Mouse (Mus musculus) E14TG2a.4 (cell line): ENCODE results near the gene P4ha2.
A peak's percentile ranks its signal among the peaks of the same experiment; 100 is the strongest.

ENCODE experiments used
- H3K27me3 ChIP-seq: 2 replicates; pipeline ENCODE4 v1.6.1; 2014; ENCODE audit warnings: low read length, control low read depth; ENCODE audit not compliant: insufficient read depth
- H3K36me3 ChIP-seq: 2 replicates; pipeline ENCODE4 v1.6.1; 2014; ENCODE audit warnings: low read length, control low read depth; ENCODE audit not compliant: insufficient read depth
- H3K4me1 ChIP-seq: replicated peaks from 2 replicates; pipeline ENCODE4 v1.6.1; 2014; ENCODE audit warnings: low read depth, low read length, control low read depth
- H3K4me3 ChIP-seq: replicated peaks from 2 replicates; pipeline ENCODE4 v1.5.1; 2014; ENCODE audit warnings: mild to moderate bottlenecking, low read length
- H3K9me3 ChIP-seq: 2 replicates; pipeline ENCODE4 v1.6.1; 2014; ENCODE audit warnings: low read length, control low read depth
- CTCF ChIP-seq: conservative IDR thresholded peaks from 2 replicates; pipeline ENCODE4 v1.5.1; 2014; ENCODE audit warnings: low read length
- NANOG ChIP-seq: IDR thresholded peaks from 2 replicates; pipeline ENCODE4 v1.6.1; 2014; ENCODE audit warnings: borderline replicate concordance, low read length, mixed read lengths
- POU5F1 ChIP-seq: IDR thresholded peaks from 2 replicates; pipeline ENCODE4 v1.6.1; 2014; ENCODE audit warnings: low read length, borderline replicate concordance

P4ha2 gene

DNA sequence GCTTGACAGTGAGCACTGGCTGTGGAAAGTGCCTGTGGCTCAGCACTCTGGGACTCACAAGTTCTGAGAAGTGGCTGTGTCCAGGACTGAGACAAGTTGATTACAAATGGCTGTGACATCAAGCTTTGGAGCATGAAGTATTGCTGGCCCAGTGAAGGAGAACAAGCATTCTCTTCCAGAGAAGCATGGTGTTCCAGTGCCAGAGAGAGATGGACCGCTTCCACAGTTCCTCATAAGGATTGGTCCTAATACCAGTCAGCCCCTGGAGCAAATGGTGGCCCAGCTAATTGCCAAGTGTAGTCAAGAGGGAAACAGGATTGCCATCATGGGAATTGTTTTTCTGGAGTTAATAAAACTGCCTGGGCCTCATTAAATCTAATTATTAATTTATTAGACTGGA lies 23.8 kb upstream of the P4ha2 start:
- Histone ChIP-seq H3K4me3 (no peak overlapping the region), H3K36me3 (no peaks in the 10 kb centered on the region), H3K27me3 (peaks cover 48% of the 10 kb centered on the region), H3K9me3 (0 out of 2 replicates have a peak, but pooled peaks cover 4% of the 10 kb centered on the region), H3K4me1 (peaks cover 33% of the 10 kb centered on the region)
- TF ChIP-seq CTCF (no peak), NANOG (no peak), POU5F1 (no peak)

DNA sequence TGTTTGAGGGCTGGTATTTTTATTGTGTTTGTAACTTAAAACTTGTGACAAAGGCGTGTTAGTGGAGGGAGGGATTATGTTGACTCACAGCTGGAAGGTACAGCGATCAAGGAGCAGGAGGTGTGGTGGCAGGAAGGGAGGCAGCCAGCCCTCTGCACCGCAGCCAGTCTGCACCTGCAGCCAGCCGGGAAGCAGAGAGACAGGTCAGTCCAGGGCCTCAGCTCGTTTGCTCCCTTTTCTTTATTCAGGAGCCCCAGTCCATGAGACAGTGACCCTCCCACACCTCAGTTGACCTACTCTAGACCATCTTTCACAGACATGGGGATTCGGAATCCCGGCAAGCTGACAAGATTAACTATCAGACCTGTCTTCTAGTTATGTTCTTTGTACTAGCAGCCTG lies 19.5 kb upstream of the P4ha2 start:
- no peaks in the 10 kb centered on the region for H3K36me3 ChIP-seq
- H3K4me3 ChIP-seq = no peak overlapping the region
- H3K27me3 ChIP-seq = peaks cover 11% of the 10 kb centered on the region
- no peaks in the 10 kb centered on the region; the same call in 1 of the 2 replicates for H3K4me1 ChIP-seq
- no peaks in the 10 kb centered on the region for H3K9me3 ChIP-seq
- TF ChIP-seq NANOG = no peak
- no peak for TF ChIP-seq CTCF
- no peak for TF ChIP-seq POU5F1

DNA sequence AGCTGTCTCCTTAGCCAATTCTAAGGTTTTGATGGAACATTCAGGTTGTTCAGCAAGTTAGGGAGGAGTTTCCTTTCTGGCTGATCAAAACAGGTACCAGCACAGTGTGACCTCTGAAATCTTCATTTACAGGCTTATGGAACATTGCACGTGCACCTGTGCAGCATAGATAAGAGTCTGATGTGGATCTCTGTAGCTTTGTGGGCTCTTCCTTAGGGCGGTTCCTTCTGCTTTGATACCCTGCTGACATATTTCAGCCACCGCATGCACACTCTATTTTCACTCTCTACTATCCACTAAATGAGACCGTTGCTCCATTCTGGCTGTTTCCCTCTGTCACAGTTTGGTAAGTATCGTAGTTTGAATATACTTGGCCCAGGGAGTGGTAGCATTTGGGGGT lies 17.2 kb upstream of the P4ha2 start:
- Histone ChIP-seq H3K4me1 (no peaks in the 10 kb centered on the region; the same call in 1 of the 2 replicates), H3K36me3 (no peaks in the 10 kb centered on the region), H3K4me3 (no peak overlapping the region), H3K9me3 (no peaks in the 10 kb centered on the region), H3K27me3 (peaks cover 4% of the 10 kb centered on the region; the same call in 1 of the 2 replicates)
- TF ChIP-seq POU5F1 (no peak), CTCF (no peak), NANOG (no peak)

DNA sequence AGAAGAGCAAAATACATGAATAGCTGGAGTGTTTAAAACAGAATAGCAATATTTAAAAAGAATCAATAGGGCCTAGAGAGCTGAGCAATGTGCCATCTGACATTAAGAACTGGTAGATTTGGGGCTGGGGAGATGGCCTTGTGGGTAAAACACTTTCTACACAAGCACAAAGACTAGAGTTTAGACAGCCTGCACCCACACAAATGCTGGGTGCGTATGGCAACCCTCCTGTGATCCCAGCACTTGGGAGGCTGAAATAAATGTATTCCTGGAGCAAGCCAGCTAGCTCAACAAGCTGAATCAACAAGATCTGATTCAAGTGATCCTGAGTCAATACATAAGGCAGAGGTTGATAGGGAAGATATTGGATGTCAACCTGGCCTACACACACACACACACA lies 14.9 kb upstream of the P4ha2 start:
- no peaks in the 10 kb centered on the region; the same call in 1 of the 2 replicates for H3K4me1 ChIP-seq
- no peak overlapping the region for H3K4me3 ChIP-seq
- TF ChIP-seq CTCF = no peak
- TF ChIP-seq POU5F1 = no peak
- no peak for TF ChIP-seq NANOG
- H3K27me3 ChIP-seq = no peaks in the 10 kb centered on the region; the same call in 1 of the 2 replicates
- H3K9me3 ChIP-seq = no peaks in the 10 kb centered on the region
- no peaks in the 10 kb centered on the region for H3K36me3 ChIP-seq

DNA sequence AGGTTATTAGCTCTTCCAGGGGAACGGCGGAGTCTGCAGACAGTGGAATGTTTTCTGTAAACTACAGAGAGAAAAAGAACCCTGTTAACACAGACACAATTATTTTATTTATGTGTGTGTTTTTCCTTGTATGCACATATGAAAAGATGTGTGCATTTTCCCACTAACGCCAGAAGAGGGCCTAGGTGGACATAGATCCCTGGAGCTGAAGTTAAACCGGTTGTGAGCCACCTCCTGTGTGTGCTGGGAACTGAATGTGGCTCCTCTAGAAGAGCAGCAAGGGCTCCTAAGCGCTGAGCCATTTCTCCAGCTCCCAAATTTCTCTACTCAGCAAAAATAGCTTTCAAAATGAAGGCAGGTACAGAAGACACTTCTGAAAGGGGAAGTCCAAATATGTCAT lies 14.1 kb upstream of the P4ha2 start:
- no peak overlapping the region for H3K4me3 ChIP-seq
- H3K9me3 ChIP-seq = no peaks in the 10 kb centered on the region
- no peak for TF ChIP-seq NANOG
- no peak for TF ChIP-seq POU5F1
- TF ChIP-seq CTCF = peak; percentile 26; the same call in 1 of the 2 replicates
- H3K27me3 ChIP-seq = no peaks in the 10 kb centered on the region; the same call in 1 of the 2 replicates
- no peaks in the 10 kb centered on the region for H3K36me3 ChIP-seq
- H3K4me1 ChIP-seq = no peaks in the 10 kb centered on the region

DNA sequence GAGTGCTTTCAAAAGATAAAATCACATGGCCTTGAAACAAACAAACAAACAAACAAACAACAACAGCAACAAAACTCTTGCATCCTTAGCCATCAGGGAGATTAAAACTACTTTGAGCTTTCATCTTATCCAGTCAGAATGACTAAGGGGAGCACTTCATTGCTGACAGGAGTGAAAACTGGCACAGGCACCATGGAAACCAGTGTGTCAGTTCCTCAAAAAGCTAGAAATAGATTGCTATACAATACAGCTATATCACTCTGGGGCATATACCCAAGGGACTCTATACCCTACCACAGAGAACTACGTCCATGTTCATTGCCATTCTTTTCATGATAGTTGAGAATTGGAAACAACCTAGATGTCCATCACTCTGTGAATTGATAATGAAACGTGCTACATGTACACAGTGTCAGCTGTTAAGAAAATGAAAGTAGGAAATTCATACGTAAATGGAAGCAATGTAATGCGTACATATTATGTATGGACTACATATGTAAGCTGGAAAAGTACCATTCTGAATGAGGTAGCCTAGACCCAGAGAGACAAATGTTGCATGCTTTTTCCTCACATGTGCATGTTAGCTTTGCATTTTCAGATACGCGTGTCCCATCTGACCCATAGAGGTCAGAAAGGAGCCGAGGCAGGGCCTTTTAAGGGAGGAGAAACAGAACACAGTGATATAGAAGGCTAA lies 11.5 kb upstream of the P4ha2 start:
- Histone ChIP-seq H3K4me3 (no peak overlapping the region), H3K4me1 (0 out of 2 replicates have a peak, but pooled peaks cover 6% of the 10 kb centered on the region), H3K27me3 (no peaks in the 10 kb centered on the region; the same call in 1 of the 2 replicates), H3K36me3 (no peaks in the 10 kb centered on the region), H3K9me3 (no peaks in the 10 kb centered on the region)
- TF ChIP-seq POU5F1 (no peak), NANOG (no peak), CTCF (no peak)

DNA sequence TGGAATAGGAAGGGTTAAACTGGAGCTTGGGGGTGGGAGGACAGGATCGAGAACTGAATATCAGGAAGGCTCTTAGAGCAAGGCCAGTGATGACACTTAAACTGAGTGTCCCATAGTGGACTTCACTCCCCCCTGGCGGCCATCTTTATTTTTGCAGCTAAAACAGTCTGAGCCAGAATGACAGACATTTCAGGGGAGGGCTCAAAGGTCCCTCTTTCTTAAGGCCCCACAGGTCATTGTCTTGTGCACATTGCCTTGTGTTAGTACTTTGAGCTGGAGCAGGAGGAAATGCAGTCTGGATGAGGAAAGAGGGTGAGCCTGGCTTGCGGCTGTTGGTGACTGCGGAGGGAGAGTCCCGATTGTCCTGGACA lies 11.0 kb upstream of the P4ha2 start:
- no peak overlapping the region for H3K4me3 ChIP-seq
- peak; percentile 68 for TF ChIP-seq CTCF
- no peak for TF ChIP-seq POU5F1
- H3K36me3 ChIP-seq = no peaks in the 10 kb centered on the region
- 0 out of 2 replicates have a peak, but pooled peaks cover 6% of the 10 kb centered on the region for H3K4me1 ChIP-seq
- H3K9me3 ChIP-seq = no peaks in the 10 kb centered on the region
- no peaks in the 10 kb centered on the region; the same call in 1 of the 2 replicates for H3K27me3 ChIP-seq

DNA sequence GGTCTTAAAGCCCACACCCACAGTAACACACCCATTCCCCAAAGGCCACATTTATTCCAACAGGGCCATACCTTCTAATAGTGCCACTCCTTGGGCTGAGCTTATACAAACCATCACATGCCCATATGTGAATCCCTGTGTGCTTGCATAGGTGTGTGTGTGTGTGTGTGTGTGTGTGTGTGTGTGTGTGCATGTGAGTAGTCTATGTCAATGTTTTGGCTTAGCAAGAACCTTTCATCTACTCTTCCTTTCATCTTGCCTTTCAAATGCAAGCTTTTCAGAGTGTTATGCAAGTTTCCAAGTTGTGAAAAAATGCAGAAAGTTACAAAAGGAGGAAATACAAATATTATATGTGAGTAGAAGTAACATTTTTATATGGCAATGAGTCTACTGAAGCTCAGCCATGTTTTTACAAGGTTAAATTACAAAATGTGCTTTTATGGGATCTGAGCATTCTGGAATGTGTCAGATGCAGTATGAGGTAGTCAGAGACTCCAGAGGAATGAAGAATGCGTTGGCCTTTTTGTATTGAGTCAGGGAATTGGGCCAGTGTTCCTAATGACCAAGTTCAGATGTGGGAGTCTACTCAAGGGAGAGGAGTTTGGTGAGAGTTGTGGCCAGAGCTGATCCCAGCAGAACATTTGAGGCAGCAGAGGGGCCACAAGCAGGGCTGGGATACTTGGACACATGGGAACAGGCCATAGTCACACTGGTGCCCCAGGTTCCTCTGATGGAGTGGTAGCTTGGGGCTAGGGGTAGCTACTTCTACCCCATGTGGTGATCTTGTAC lies 9.6 kb upstream of the P4ha2 start:
- Histone ChIP-seq H3K9me3 (no peaks in the 10 kb centered on the region), H3K27me3 (no peaks in the 10 kb centered on the region; the same call in 1 of the 2 replicates), H3K36me3 (no peaks in the 10 kb centered on the region), H3K4me1 (0 out of 2 replicates have a peak, but pooled peaks cover 6% of the 10 kb centered on the region), H3K4me3 (no peak overlapping the region)
- no peak for TF ChIP-seq CTCF
- TF ChIP-seq POU5F1 = no peak
- no peak for TF ChIP-seq NANOG
